Mouse (Mus musculus): ENCODE results near the gene Meis2.

Meis2 gene

GRCm38 (mm10) chr2:116052688-116053421, 12.8 kb downstream of the Meis2 start:
- peaks cover 3% of the 10 kb centered on the region; the same call in 1 of the 2 replicates for H3K4me1 ChIP-seq (replicated peaks; ENCODE audit: low read depth, low read length)
- H3K36me3 ChIP-seq (ENCODE audit: insufficient read depth, low read length), result no peaks in the 10 kb centered on the region
- H3K27me3 ChIP-seq (ENCODE audit: insufficient read depth, low read length), result peaks cover 17% of the 10 kb centered on the region
- no peak overlapping the region for H3K4me3 ChIP-seq (replicated peaks; ENCODE audit: low read length)
- peaks cover 9% of the 10 kb centered on the region; the same call in 1 of the 2 replicates for H3K9me3 ChIP-seq (ENCODE audit: low read length)
- TF ChIP-seq POU5F1 (IDR thresholded peaks at IDR 0.05; ENCODE audit: borderline replicate concordance, low read length) (no peak), NANOG (IDR thresholded peaks at IDR 0.05; ENCODE audit: borderline replicate concordance, low read length) (no peak), CTCF (conservative IDR thresholded peaks at IDR 0.05; ENCODE audit: low read length) (no peak)

- TF ChIP-seq CTCF (conservative IDR thresholded peaks at IDR 0.05; ENCODE audit: low read length) (no peak), NANOG (IDR thresholded peaks at IDR 0.05; ENCODE audit: borderline replicate concordance, low read length) (no peak), POU5F1 (IDR thresholded peaks at IDR 0.05; ENCODE audit: borderline replicate concordance, low read length) (no peak)
- peaks cover 9% of the 10 kb centered on the region; the same call in 1 of the 2 replicates for H3K9me3 ChIP-seq (ENCODE audit: low read length)
- H3K4me1 ChIP-seq (replicated peaks; ENCODE audit: low read depth, low read length), result peaks cover 3% of the 10 kb centered on the region; the same call in 1 of the 2 replicates
- no peaks in the 10 kb centered on the region for H3K36me3 ChIP-seq (ENCODE audit: insufficient read depth, low read length)
- peaks cover 9% of the 10 kb centered on the region for H3K27me3 ChIP-seq (ENCODE audit: insufficient read depth, low read length)
- H3K4me3 ChIP-seq (replicated peaks; ENCODE audit: low read length), result no peak overlapping the region
Measured at GRCm38 (mm10) chr2:116051906-116052614, 13.6 kb downstream of the Meis2 start.

DNA sequence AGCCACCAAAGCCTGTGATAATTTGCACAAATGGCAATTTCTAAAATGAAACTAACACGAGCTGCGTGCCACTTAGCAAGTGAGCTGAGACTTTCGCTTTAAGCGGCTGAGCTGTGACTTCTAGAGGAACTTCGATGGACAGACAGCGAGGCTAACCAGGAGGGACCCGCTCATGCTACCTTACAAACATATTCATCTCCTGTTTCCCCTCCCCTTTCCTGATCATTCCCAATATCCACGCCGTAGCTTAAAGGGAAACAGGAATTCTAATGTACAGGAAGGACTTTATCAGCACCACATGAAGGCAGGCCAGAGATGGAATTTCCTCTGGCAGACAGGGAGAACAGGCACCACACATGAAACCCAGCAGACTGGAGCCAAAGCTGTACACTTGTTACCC, 15.9 kb downstream of the Meis2 start:
- no peaks in the 10 kb centered on the region for H3K4me1 ChIP-seq (replicated peaks; ENCODE audit: low read depth, low read length)
- peaks cover 9% of the 10 kb centered on the region; the same call in 1 of the 2 replicates for H3K9me3 ChIP-seq (ENCODE audit: low read length)
- TF ChIP-seq POU5F1 (IDR thresholded peaks at IDR 0.05; ENCODE audit: borderline replicate concordance, low read length), result no peak
- TF ChIP-seq NANOG (IDR thresholded peaks at IDR 0.05; ENCODE audit: borderline replicate concordance, low read length), result no peak
- no peaks in the 10 kb centered on the region; the same call in 1 of the 2 replicates for H3K27me3 ChIP-seq (ENCODE audit: insufficient read depth, low read length)
- H3K4me3 ChIP-seq (replicated peaks; ENCODE audit: low read length), result no peak overlapping the region
- H3K36me3 ChIP-seq (ENCODE audit: insufficient read depth, low read length), result no peaks in the 10 kb centered on the region

DNA sequence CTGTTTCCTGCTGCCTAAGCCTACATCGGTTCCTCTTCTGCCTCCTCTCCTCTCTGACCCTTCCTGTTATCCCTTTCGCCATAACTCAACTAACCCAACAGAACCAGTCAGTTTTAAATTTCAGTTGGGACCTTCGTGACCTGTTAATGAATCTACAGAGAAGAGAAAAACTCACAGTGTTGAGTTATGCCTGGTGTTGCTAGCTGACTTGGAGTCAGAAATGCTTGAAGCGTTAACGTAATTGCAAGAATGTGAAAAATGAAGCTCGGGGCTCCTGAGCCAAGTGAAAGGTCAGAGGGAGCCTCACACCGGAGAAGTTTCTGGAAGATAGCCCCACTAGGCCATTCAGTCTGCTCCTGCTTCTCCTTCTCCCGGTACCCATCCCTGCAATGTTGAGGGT, 18.3 kb downstream of the Meis2 start:
- Histone ChIP-seq H3K4me1 (replicated peaks; ENCODE audit: low read depth, low read length) (no peaks in the 10 kb centered on the region), H3K36me3 (ENCODE audit: insufficient read depth, low read length) (no peaks in the 10 kb centered on the region), H3K9me3 (ENCODE audit: low read length) (peaks cover 9% of the 10 kb centered on the region; the same call in 1 of the 2 replicates), H3K27me3 (ENCODE audit: insufficient read depth, low read length) (no peaks in the 10 kb centered on the region; the same call in 1 of the 2 replicates), H3K4me3 (replicated peaks; ENCODE audit: low read length) (no peak overlapping the region)
- no peak for TF ChIP-seq CTCF (conservative IDR thresholded peaks at IDR 0.05; ENCODE audit: low read length)
- no peak for TF ChIP-seq POU5F1 (IDR thresholded peaks at IDR 0.05; ENCODE audit: borderline replicate concordance, low read length)
- TF ChIP-seq NANOG (IDR thresholded peaks at IDR 0.05; ENCODE audit: borderline replicate concordance, low read length), result no peak

GRCm38 (mm10) chr2:116045048-116045447, 20.6 kb downstream of the Meis2 start:
- Histone ChIP-seq H3K27me3 (ENCODE audit: insufficient read depth, low read length) (no peaks in the 10 kb centered on the region), H3K4me3 (replicated peaks; ENCODE audit: low read length) (no peak overlapping the region), H3K9me3 (ENCODE audit: low read length) (peaks cover 9% of the 10 kb centered on the region; the same call in 1 of the 2 replicates), H3K4me1 (replicated peaks; ENCODE audit: low read depth, low read length) (no peaks in the 10 kb centered on the region), H3K36me3 (ENCODE audit: insufficient read depth, low read length) (no peaks in the 10 kb centered on the region)
- no peak for TF ChIP-seq POU5F1 (IDR thresholded peaks at IDR 0.05; ENCODE audit: borderline replicate concordance, low read length)

DNA sequence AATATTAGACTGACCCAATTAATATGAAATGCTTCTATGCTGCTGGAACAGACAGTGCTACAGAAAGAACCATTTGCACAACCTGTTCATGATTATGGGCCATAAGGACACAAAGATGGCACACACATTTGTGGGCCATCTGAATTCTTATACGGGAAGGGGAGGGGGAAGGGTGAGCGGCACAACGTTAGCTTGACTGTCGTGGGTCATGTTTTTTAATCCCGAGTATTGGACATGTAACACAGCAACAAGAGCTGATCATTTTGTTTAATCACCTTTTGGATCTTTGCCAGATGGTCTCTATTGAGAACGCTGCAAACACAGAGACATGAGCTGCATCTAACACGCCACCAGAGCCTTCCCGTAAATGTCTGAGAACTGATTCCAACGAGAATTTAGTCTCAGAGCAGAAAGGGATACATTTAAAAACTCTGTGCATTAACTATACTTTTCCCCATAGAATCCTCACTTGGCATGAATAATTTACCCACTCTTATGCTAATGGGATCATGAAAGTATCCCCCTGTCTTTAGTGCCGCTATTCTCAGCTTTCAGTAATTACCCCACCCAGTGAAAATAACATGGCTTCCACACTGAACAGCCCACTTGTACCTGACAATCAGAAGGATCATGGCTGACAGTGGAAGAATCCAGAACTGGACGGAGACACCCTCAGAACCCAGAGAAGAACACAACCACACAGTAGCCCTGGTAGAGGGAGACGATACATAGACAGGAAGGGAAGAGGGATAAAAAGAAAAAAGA, 22.5 kb downstream of the Meis2 start:
- Histone ChIP-seq H3K27me3 (ENCODE audit: insufficient read depth, low read length) (no peaks in the 10 kb centered on the region), H3K36me3 (ENCODE audit: insufficient read depth, low read length) (no peaks in the 10 kb centered on the region), H3K4me1 (replicated peaks; ENCODE audit: low read depth, low read length) (no peaks in the 10 kb centered on the region), H3K4me3 (replicated peaks; ENCODE audit: low read length) (no peak overlapping the region), H3K9me3 (ENCODE audit: low read length) (no peaks in the 10 kb centered on the region)
- TF ChIP-seq CTCF (conservative IDR thresholded peaks at IDR 0.05; ENCODE audit: low read length) (no peak), NANOG (IDR thresholded peaks at IDR 0.05; ENCODE audit: borderline replicate concordance, low read length) (no peak), POU5F1 (IDR thresholded peaks at IDR 0.05; ENCODE audit: borderline replicate concordance, low read length) (no peak)

DNA sequence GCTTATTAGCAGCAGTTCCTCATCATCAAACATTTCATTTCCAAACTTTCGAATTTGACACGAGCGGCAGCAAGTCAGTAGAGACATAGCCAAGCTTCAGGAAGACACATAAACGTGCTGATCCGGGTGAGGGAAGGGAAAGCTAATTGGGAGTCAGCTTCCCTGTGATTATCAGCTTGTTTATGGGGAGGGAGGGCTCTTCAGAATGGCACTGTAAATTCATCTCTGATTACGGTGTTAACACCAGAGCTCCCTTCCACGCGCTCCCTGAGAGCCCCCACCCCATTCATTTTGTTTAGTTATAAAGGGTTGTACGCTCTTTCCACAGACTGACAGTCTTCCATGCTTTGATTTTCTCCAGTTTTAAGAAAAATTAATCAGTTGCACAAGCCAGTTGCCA, 23.2 kb downstream of the Meis2 start:
- no peaks in the 10 kb centered on the region for H3K27me3 ChIP-seq (ENCODE audit: insufficient read depth, low read length)
- H3K4me1 ChIP-seq (replicated peaks; ENCODE audit: low read depth, low read length), result no peaks in the 10 kb centered on the region
- no peaks in the 10 kb centered on the region for H3K9me3 ChIP-seq (ENCODE audit: low read length)
- TF ChIP-seq NANOG (IDR thresholded peaks at IDR 0.05; ENCODE audit: borderline replicate concordance, low read length) (no peak), POU5F1 (IDR thresholded peaks at IDR 0.05; ENCODE audit: borderline replicate concordance, low read length) (no peak), CTCF (conservative IDR thresholded peaks at IDR 0.05; ENCODE audit: low read length) (no peak)
- H3K4me3 ChIP-seq (replicated peaks; ENCODE audit: low read length), result no peak overlapping the region
- H3K36me3 ChIP-seq (ENCODE audit: insufficient read depth, low read length), result no peaks in the 10 kb centered on the region

DNA sequence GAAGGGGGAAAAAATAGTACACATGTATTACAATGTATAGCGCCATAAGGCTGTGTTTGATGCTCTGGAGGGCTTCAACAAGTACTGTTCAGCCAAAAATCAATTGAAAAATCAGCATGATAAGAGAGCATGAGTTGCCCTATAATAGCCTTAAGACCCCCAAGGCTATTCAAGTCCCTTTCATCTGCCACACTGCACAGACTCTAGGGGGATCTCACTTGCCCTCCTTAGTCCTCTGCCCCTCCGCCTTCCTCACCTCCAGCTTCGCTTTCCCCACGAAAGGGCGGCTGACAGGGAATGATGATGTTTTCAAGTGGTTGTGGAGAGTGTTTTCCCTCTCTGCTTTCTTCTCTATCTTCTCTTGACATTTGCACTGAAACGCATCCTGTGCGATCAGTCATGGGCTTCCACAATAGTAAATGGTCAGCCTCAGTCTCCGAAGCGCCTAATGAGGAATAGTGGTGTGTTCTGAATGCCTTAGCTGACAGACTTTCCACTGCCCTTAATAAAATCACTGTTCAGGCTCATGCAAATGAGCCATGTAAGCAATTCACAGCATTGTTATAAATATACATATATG, 23.9 kb downstream of the Meis2 start:
- no peaks in the 10 kb centered on the region for H3K9me3 ChIP-seq (ENCODE audit: low read length)
- no peaks in the 10 kb centered on the region for H3K4me1 ChIP-seq (replicated peaks; ENCODE audit: low read depth, low read length)
- no peak for TF ChIP-seq NANOG (IDR thresholded peaks at IDR 0.05; ENCODE audit: borderline replicate concordance, low read length)
- TF ChIP-seq POU5F1 (IDR thresholded peaks at IDR 0.05; ENCODE audit: borderline replicate concordance, low read length), result no peak
- no peak for TF ChIP-seq CTCF (conservative IDR thresholded peaks at IDR 0.05; ENCODE audit: low read length)
- no peak overlapping the region for H3K4me3 ChIP-seq (replicated peaks; ENCODE audit: low read length)
- H3K36me3 ChIP-seq (ENCODE audit: insufficient read depth, low read length), result no peaks in the 10 kb centered on the region
- 0 out of 2 replicates have a peak, but pooled peaks cover 3% of the 10 kb centered on the region for H3K27me3 ChIP-seq (ENCODE audit: insufficient read depth, low read length)
